Mouse (Mus musculus): ENCODE measurements around the gene Ppp1r21. TPM values are rescaled to one million over a fixed set of nuclear protein-coding genes. Genes with fewer than 3 reads are reported as not detected.

The Ppp1r21 gene
- polyA plus RNA-seq, 1 experiment = 31.2 TPM

DNA sequence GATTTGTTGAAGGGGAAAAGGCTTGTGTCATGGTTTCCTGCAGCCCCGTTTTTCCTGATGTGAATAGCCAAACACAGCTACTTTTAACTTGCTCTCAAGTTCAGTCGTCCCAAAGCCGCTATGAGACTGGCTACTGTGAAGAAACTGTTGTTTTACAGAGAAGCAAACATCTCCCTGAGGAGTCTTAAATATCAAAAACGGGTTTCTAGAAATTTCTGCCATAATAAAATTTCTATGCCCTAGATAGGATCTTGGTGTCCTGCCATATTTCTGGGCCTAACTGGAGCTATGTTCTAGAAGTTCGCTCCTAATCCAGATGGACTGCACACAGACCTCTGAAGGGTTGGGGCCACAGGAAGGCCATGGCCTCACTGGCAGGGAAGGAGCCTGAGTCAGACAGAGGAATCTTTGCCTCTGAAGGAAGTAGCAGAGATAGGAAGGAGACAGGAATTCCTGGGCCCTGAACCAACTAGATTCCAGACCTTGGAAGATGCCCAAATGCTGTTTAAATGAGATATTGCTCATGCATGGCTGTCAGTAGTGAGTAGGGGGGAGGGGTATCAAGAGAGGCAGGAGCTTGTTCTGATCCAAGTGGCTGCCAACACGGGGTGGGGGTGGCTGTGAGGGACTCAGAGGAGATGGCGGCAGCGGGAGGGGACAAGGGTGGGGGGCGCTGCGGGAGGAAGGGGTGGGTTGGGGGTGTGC is 98.9 kb downstream of the Ppp1r21 start:
- Histone ChIP-seq H3K4me1 (ENCODE audit: control insufficient read depth, insufficient read depth, low read length) (peaks cover 50% of the 10 kb centered on the region), H3K4me3 (replicated peaks; ENCODE audit: extremely low read depth, low read depth, low read length) (no peak overlapping the region)
- DNase-seq = peak; percentile 40
- WGBS = 15% methylated on average over 10 of the region's 10 CpGs
- TF ChIP-seq CTCF (IDR thresholded peaks at IDR 0.05; ENCODE audit: insufficient read depth, low read length) (no peak), POLR2A (IDR thresholded peaks at IDR 0.05; ENCODE audit: borderline replicate concordance, extremely low read depth, low read depth, low read length) (peak; percentile 43; the same call in 1 of the 2 replicates)

DNA sequence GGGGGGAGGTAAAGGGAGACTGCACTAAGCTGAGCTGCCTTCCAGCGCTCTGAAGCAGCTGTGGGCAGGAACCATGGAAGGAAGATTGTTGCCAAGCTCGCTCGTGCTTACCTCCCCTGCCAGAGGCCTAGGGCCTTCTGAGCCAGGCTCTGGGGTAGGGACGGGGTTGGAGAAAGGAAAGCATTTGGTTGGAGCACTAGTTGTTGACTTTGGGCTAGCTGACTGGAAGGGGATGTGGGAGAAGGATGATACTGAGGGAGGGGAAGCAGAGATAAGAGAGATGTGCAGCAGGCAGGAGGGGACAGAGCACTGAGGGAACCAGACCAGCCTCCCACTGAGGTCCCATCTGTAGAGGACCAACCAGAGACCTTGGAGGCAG is 99.5 kb downstream of the Ppp1r21 start:
- 15% methylated on average over 4 of the region's 4 CpGs for WGBS
- TF ChIP-seq CTCF (IDR thresholded peaks at IDR 0.05; ENCODE audit: insufficient read depth, low read length) (no peak), POLR2A (IDR thresholded peaks at IDR 0.05; ENCODE audit: borderline replicate concordance, extremely low read depth, low read depth, low read length) (peak; percentile 36; the same call in 1 of the 2 replicates)
- Histone ChIP-seq H3K4me3 (replicated peaks; ENCODE audit: extremely low read depth, low read depth, low read length) (no peak overlapping the region), H3K4me1 (ENCODE audit: control insufficient read depth, insufficient read depth, low read length) (peaks cover 50% of the 10 kb centered on the region)
- DNase-seq = peak; percentile 43

DNA sequence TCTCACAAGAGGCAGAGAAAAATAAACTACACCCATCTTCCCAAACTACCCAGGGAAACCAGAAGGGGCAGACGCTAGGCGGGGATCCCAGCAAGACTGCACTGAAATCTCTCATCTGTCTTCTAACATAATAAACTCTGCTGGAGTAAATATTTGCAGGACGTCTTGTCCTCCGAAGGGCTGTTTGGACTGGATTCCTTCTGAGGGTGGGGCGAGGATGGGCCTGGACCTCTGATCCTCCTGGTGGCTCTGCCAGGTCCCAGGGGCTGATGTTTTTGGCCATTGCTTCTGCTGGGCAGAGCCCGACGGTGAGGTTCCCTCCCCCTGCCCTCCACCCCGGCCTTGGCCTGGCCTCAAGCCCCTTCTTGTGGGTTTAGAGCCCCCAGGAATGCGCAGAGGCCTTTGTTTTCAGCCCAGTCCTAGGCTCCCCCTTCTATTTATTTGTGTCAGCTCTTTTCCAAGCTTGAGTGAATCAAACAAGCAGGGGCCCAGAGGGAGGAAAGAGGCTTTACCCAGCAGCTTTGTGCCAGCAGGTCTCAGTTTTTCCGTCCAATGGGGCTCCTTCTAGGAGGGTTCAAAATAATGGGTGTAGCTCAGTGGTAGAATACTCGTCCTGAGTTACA is 100.1 kb downstream of the Ppp1r21 start:
- TF ChIP-seq CTCF (IDR thresholded peaks at IDR 0.05; ENCODE audit: insufficient read depth, low read length) (peak; percentile 36; the same call in 1 of the 2 replicates), POLR2A (IDR thresholded peaks at IDR 0.05; ENCODE audit: borderline replicate concordance, extremely low read depth, low read depth, low read length) (peak; percentile 9; the same call in 1 of the 2 replicates)
- Histone ChIP-seq H3K4me1 (ENCODE audit: control insufficient read depth, insufficient read depth, low read length) (peaks cover 50% of the 10 kb centered on the region), H3K4me3 (replicated peaks; ENCODE audit: extremely low read depth, low read depth, low read length) (no peak overlapping the region)
- DNase-seq = peak; percentile 63
- 15% methylated on average over 11 of the region's 11 CpGs for WGBS

DNA sequence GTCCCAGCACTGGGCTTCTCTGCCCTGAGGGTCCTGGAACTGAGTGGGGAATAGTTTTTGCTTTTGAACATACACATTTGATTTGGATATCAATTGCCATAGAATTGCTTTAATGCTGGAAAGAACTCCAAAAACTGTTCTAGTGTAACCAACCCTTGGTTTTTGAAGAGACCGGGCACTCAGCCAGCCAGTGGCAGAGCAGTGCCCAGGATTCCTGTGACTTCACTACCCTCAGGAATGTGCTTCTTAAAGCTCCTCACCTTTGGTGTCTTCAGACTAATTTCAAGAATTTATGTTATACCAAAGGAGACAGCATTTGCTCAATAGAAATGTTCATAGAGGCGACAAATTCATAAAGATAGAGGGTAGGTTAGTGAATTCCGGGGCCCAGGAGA is 100.6 kb downstream of the Ppp1r21 start:
- DNase-seq = peak; percentile 63
- 42% methylated on average over 3 of the region's 3 CpGs for WGBS
- H3K4me3 ChIP-seq (replicated peaks; ENCODE audit: extremely low read depth, low read depth, low read length) = no peak overlapping the region
- H3K4me1 ChIP-seq (ENCODE audit: control insufficient read depth, insufficient read depth, low read length) = peaks cover 48% of the 10 kb centered on the region
- TF ChIP-seq CTCF (IDR thresholded peaks at IDR 0.05; ENCODE audit: insufficient read depth, low read length) = no peak

DNA sequence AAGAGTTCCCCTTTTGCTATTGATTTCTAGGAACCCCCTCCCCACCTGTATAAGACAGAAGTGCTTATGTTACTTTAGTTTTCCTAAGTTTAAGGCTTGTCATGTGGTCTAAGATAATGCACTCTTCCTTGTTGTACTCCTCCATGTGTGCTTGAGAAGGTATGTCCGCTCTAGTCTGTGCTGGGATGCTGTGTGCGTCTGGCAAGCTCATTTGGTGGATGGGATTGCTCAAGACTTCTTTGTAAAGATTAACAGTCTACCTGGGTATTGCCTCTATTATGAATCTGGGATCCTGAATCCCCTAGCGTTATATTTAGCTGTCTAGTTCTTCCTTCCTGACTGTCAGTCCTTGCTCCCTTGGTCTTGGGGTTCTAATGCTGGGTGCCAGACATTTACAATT is 102.7 kb downstream of the Ppp1r21 start:
- Histone ChIP-seq H3K4me3 (replicated peaks; ENCODE audit: extremely low read depth, low read depth, low read length) (no peak overlapping the region), H3K4me1 (ENCODE audit: control insufficient read depth, insufficient read depth, low read length) (peaks cover 29% of the 10 kb centered on the region)
- TF ChIP-seq CTCF (IDR thresholded peaks at IDR 0.05; ENCODE audit: insufficient read depth, low read length) (no peak), POLR2A (IDR thresholded peaks at IDR 0.05; ENCODE audit: borderline replicate concordance, extremely low read depth, low read depth, low read length) (no peak)
- no peak for DNase-seq
- WGBS = 69% methylated on average over 3 of the region's 3 CpGs

DNA sequence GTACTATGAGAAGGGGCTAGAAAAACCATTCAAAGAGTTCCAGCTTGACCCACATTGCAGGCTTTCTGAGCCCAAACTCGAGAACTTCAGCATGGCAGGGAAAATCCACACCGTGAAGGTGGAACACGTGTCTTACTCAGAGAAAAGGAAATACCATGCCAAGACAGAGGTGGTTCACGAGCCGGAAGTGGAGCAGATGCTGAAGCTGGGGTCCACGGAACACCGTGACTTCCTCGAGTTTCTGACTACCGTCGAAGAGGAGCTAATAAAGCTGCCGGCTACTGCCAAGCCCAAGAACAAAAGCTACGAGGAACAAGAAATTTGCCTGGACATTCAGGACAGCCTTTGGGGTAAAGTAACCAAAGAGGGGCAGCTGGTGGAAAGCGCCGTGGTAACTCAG is 106.2 kb downstream of the Ppp1r21 start:
- Histone ChIP-seq H3K4me3 (replicated peaks; ENCODE audit: extremely low read depth, low read depth, low read length) (no peak overlapping the region), H3K4me1 (ENCODE audit: control insufficient read depth, insufficient read depth, low read length) (peaks cover 18% of the 10 kb centered on the region)
- no peak for DNase-seq
- TF ChIP-seq POLR2A (IDR thresholded peaks at IDR 0.05; ENCODE audit: borderline replicate concordance, extremely low read depth, low read depth, low read length) (no peak), CTCF (IDR thresholded peaks at IDR 0.05; ENCODE audit: insufficient read depth, low read length) (no peak)
- 85% methylated on average over 14 of the region's 14 CpGs for WGBS

DNA sequence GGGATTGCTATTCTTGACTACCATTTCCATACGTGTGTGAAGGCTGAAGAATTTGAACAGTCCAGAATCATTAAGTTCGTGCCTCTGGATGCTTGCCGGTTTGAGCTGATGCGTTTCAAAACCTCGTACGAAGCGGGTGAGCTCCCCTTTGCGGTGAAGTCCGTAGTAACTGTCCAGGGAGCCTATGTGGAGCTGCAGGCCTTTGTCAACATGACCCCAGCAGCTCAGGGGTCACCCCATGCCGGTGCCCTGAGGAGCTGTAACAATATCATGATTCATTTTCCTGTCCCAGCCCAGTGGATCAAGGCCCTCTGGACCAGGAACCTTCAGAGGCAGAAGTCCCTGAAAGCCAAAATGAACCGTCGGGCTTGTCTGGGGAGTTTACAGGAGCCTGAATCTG is 106.7 kb downstream of the Ppp1r21 start:
- Histone ChIP-seq H3K4me3 (replicated peaks; ENCODE audit: extremely low read depth, low read depth, low read length) (no peak overlapping the region), H3K4me1 (ENCODE audit: control insufficient read depth, insufficient read depth, low read length) (peaks cover 14% of the 10 kb centered on the region)
- no peak for DNase-seq
- TF ChIP-seq CTCF (IDR thresholded peaks at IDR 0.05; ENCODE audit: insufficient read depth, low read length) (no peak), POLR2A (IDR thresholded peaks at IDR 0.05; ENCODE audit: borderline replicate concordance, extremely low read depth, low read depth, low read length) (no peak)
- WGBS = 63% methylated on average over 12 of the region's 12 CpGs

Other genes starting within 250 kb of the Ppp1r21 start
- 7.0 and 7.5 TPM in 2 replicates for gene Foxn2, start 89.4 kb upstream of the Ppp1r21 start, polyA plus RNA-seq (2012; rRNA removed)
- gene Ston1, start 67.6 kb downstream of the Ppp1r21 start, polyA plus RNA-seq (2012; rRNA removed) = 41.0 and 43.1 TPM in 2 replicates
- not detected in 2 replicates for gene Gtf2a1l, start 138.5 kb downstream of the Ppp1r21 start, polyA plus RNA-seq (2012; rRNA removed)